23 mouse cellular contexts compared by ENCODE assay signal in genomic region chr1:93161921-93162320, GRCm38 (mm10). TPM values are rescaled to one million over a fixed set of nuclear protein-coding genes. Genes with fewer than 3 reads are reported as not detected.
"Had no signal": no experiment of that assay in that cellular context is flagged by ENCODE, and none has a peak within 500 bp of the region (broad histone marks: within the 10 kb centered on the region; RNA-seq: fewer than 3 reads in every experiment).

No protein-coding gene starts in this region.

- H3K9ac ChIP-seq: intestine, embryonic 15.5 days; kidney, embryonic 15.5 days; midbrain, embryonic 13.5 days; neural tube, embryonic 12.5 days; stomach, embryonic 15.5 days had no signal

- H3K36me3 ChIP-seq: intestine, embryonic 15.5 days; kidney, embryonic 15.5 days; limb, embryonic 10.5 days; midbrain, embryonic 13.5 days; neural tube, embryonic 12.5 days; stomach, embryonic 15.5 days had no signal

- H3K27me3 ChIP-seq: intestine, embryonic 15.5 days; kidney, embryonic 15.5 days; midbrain, embryonic 13.5 days; neural tube, embryonic 12.5 days; stomach, embryonic 15.5 days had no signal

- DNase-seq: kidney, adult 2 months; kidney, postnatal 14 days; retina, postnatal 1 day; thymus, adult 2 months; thymus, postnatal 25 days had no signal

- ATAC-seq: midbrain, embryonic 13.5 days had no signal

- H3K27ac ChIP-seq: intestine, embryonic 15.5 days; kidney, embryonic 15.5 days; left cerebral cortex, adult 2 months; midbrain, embryonic 13.5 days; neural tube, embryonic 12.5 days had no signal

- H3K4me1 ChIP-seq: midbrain, embryonic 13.5 days; neural tube, embryonic 12.5 days had no signal

- H3K4me3 ChIP-seq: intestine, embryonic 15.5 days; kidney, embryonic 15.5 days; left cerebral cortex, adult 2 months; limb, embryonic 10.5 days; midbrain, embryonic 13.5 days; neural tube, embryonic 12.5 days; stomach, embryonic 15.5 days had no signal

- H3K9me3 ChIP-seq: intestine, embryonic 15.5 days; kidney, embryonic 15.5 days; limb, embryonic 10.5 days; midbrain, embryonic 13.5 days; neural tube, embryonic 12.5 days; stomach, embryonic 15.5 days had no signal

- H3K4me2 ChIP-seq: kidney, embryonic 15.5 days; liver, embryonic 11.5 days; midbrain, embryonic 13.5 days; neural tube, embryonic 12.5 days; stomach, embryonic 15.5 days had no signal

RNA-seq across cellular contexts. Expression of gene 2310007B03Rik, which starts 1.2 kb away (rescaled TPM):
- total RNA-seq: layer of hippocampus, adult 8-10 months; layer of hippocampus, postnatal 25 days; left cerebral cortex, adult 2 months; left cerebral cortex, postnatal 14 days; megakaryocyte progenitor cell, adult 5-6 weeks had no signal
- polyA plus RNA-seq: midbrain, embryonic 13.5 days; spleen, adult 2 months; testis, adult 2 months had no signal

RNA-seq across cellular contexts. Expression of gene Crocc2, which starts 6.6 kb away (rescaled TPM):
- total RNA-seq: megakaryocyte progenitor cell, adult 5-6 weeks; neutrophil, adult 5-6 weeks had no signal

RNA-seq across cellular contexts. Expression of gene Agxt, which starts 26.9 kb away (rescaled TPM):
- total RNA-seq: layer of hippocampus, adult 8-10 months; layer of hippocampus, postnatal 25 days; left cerebral cortex, adult 2 months; left cerebral cortex, postnatal 14 days; megakaryocyte progenitor cell, adult 5-6 weeks; midbrain, postnatal 0 days; neutrophil, adult 5-6 weeks had no signal
- polyA plus RNA-seq: limb, embryonic 14.5 days; midbrain, embryonic 13.5 days; midbrain, postnatal 0 days; neural tube, embryonic 12.5 days; spleen, adult 2 months; testis, adult 2 months; urinary bladder, adult 2 months had no signal
